Mouse (Mus musculus) adrenal gland, postnatal 25 days (tissue): Measurements from ENCODE around the gene Unc119b. TPM values are rescaled to one million over a fixed set of nuclear protein-coding genes. Genes with fewer than 3 reads are reported as not detected.
"Not testable (repeated sequence)": the region's sequence is repeated elsewhere in the genome, so short reads cannot be mapped to it uniquely, and the experiment has no call there.

ENCODE experiments used
- DNase-seq: peaks from one replicate; pipeline ENCODE4 v3.0.0; 2021; ENCODE audit warnings: mixed read lengths
- total RNA-seq: library from RNA; stranded (reverse); gene quantifications from 2 replicates; pipeline ENCODE4 v1.2.3, GENCODE M21; 2021

The Unc119b gene
- total RNA-seq, 1 experiment from 2014 or later = 36.2 TPM

GRCm38 (mm10) chr5:115133358-115134066, 1.3 kb downstream of the Unc119b start:
- DNase-seq = no peak

GRCm38 (mm10) chr5:115132465-115132864, 2.3 kb downstream of the Unc119b start:
- no peak for DNase-seq

DNA sequence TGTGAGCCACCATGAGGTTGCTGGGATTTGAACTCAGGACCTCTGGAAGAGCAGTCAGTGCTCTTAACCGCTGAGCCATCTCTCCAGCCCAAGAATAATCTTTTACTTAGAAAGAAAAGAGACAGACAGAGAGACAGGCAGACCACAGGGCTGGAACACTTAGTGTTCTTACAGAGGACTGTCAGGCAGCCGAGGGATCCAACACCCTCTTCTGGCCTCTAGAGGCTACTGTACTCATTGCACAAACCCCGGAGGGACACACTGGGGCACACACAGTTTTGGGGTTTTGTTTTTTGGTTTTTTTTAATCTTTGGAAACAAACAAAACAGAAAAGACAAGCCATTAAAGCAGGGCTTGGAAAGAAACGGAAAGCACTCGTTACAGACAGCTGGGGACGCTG, 5.4 kb downstream of the Unc119b start:
- no peak for DNase-seq

GRCm38 (mm10) chr5:115127421-115128179, 7.2 kb downstream of the Unc119b start:
- no peak for DNase-seq

DNA sequence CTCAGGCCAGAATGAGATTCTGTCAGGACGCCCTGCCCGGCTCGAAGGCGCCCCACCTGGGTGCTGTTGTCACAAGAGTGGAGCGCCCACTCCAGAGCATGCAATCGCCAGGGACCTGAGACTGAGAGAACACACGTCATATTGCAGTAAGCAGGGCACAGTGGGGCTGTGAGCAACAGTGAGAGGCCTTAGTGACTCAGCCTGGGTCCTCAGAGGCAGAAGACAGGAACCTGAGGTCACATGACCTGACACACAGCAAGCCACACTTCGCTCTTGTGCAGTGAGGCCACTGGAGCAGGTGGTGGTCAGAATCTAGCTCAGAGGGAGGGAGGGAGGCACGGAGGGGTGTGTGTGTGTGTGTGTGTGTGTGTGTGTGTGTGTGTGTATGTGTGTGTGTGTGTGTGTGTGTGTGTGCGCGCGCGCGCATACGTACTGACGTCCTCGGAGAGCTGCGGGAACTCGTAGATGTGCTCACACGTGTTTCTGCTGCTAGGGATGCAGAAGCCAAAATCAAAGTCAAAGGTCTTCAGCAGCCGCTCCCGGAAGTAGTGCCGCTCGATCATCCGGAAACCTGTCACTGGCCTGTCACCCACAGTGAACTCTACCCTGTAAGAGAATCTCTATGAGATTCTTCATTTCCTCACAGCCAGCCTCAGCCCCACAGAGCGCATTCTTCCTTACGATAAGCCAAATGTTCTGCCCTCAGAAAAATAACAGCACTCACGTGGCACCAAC, 8.0 kb downstream of the Unc119b start:
- DNase-seq = no peak

DNA sequence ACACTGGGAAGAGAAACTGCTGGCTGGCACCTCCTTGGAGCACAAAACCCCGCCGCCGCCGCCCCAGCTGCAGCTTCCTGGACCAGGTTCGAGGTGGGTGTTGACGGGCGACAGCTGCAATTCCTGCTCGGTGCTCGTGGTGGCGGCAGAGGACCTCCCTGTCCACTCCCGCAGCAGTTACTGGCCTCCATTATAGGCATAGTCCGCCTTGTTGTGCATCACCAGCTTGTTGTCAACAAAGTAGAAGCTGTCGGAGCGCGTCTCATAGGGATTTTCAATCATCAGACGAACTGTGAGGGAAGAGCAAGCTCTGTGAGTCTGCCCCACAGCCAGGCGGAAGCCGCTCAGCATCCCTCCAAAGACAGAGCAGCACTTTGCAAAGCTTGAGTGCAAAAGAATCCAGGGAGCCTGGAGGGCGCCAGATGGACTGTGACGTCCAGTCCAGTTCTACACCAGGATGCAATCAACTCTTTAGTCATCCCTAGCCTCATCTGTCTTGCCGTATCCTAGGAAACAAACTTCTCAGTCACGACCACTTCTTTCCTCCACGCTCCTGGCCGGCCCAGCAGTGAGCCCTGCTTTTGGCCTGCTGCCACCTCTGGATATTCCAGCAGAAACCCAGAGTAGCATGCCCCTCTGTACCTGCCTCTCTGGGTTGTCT, 9.4 kb downstream of the Unc119b start:
- DNase-seq = peak; percentile 82

DNA sequence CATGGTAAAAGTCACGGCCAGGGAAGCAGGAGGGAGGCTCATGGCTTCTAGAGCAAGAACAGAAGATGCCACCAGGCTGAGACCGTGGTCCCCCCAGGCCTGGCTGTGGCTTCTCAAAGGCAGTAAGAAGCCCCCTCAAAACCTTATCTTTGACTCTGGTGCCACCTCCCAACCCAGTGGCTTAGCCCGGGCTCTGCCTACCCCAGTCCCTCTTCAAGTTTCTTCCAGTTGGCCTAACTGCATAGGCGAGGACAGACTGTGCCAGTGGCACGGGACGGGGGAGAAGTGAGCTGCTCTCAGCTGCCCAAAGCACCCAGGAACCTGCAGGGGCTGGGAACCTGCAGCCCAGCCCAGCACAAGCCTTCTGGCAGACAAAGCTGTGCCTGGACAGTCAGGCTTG, 10.1 kb downstream of the Unc119b start:
- DNase-seq = no peak

DNA sequence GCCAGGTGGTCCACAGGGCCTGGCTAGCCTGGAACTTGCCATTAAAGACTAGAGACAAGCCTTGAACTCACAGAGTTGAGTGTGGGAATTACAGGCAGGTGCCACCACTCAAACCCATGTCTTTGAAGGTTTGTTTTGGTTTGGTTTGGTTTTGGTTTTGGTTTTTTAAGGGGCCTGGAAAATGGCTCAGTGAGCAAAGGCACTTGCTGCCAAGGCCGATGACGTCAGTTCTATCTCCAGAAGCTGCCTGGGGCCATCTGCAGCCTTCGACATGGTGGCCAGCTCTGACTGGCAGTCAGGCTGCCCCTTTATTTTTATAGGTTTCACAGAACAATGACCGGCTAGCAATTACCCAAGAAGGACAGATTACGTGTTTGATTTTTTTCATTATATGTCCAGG, 13.8 kb downstream of the Unc119b start:
- DNase-seq = no peak

DNA sequence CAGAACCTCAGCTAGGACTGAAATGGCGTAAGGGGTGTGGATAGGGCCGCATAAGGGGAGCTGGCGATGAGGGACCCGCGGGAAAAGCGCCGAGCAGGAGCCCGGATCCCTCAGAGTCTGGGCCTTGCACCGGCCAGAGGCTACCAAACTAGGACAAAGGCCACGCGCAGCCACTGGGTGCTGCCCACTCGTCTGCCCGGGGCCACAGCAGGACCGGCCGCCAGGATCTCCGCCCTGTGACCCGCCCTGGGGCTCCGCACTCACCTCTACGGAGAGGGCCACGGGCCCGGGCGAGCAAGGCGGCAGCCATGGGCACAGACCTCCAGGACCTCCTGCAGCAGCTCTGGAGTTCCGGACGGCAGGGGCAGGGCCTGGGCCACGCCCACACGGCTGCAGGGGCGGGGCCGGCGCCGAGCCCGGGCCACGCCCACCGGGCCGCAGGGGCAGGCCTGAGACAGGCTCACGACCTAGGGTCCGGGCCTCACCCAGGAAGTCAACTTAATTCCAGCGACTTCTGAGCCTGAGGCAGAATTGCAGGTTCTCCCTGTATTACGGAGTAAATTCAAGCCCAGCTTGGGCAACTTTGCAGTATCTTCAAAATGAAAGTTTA, 15.7 kb downstream of the Unc119b start, which contains the start of gene Acads:
Gene Acads (minus strand): TSS at position 386 of the 610 bp plus-strand sequence.
- DNase-seq = peak; percentile 87

- no peak for DNase-seq
These were observed 17.3 kb downstream of the Unc119b start for GRCm38 (mm10) chr5:115117467-115117866.

- no peak for DNase-seq
These were observed 18.3 kb downstream of the Unc119b start for GRCm38 (mm10) chr5:115116426-115116825.

GRCm38 (mm10) chr5:115114501-115114900, 20.3 kb downstream of the Unc119b start:
- no peak for DNase-seq

DNA sequence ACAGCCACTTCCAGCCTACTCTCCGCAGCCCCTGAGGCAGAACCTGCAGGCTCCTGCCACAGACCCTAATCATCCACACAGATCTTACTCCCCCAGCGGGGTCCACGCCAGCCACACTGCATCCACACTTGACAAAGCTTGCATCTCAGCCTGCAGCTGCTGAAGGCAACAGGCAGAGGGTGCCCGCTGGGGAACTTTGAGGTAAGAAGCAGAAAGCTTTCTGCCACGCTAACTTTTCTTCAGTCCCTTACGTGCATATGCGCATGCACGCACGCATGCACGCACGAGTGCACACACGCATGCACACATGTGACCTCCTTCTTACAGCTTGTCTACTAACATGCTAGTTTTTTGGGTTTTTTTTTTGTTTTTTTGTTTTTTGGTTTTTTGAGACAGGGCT, 21.5 kb downstream of the Unc119b start:
- no peak for DNase-seq

- DNase-seq = no peak
These were observed 23.6 kb downstream of the Unc119b start for GRCm38 (mm10) chr5:115111156-115111555.

DNA sequence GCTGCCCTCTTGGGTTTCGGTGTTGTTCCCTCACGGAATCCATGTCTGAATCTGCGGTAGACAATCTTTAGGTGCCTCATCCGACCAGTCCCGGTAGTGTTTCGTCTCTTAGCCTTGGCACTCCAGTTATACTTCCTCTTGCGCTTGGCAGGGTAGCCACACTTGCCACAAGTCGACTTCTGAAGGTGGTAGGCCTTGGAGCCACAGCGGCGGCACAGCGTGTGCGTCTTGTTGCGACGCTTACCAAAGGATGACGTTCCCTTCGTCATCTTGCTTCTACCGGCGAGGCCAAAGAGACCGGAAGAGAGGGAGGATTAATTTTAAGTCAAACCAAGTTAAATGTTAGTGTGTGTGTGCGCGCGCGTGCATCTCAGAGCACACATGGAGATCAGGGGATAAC, 31.5 kb downstream of the Unc119b start:
- DNase-seq = not testable (repeated sequence)

GRCm38 (mm10) chr5:115102231-115102630, 32.5 kb downstream of the Unc119b start:
- no peak for DNase-seq

- no peak for DNase-seq
These were observed 34.3 kb downstream of the Unc119b start for GRCm38 (mm10) chr5:115100473-115100872.

- DNase-seq = peak; percentile 60
These were observed 34.8 kb downstream of the Unc119b start for GRCm38 (mm10) chr5:115099991-115100390.

GRCm38 (mm10) chr5:115099530-115099929, 35.2 kb downstream of the Unc119b start:
- DNase-seq = no peak

DNA sequence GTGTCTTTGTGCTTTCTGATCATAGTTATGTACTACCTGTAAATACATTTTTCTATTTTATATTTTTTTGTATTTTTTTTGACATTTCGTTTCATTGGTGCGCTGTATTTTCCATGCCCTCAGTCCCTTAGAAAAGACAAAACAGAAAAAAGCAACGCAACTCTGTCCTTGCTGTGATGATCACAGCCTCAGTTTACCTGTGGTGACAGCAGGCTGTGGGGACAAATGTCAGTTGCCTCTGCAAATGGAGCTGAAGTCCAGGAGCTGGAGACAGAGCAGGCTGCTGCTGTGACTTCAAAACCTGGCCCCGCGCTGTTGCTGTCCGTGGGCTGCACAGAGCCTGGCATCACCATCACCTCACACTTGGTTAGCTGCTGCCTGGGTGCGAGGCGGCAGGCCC, 36.6 kb downstream of the Unc119b start, which contains the start of gene Gm10401:
Gene Gm10401 (minus strand): TSS at position 101 of the 400 bp plus-strand sequence.
- no peak for DNase-seq

DNA sequence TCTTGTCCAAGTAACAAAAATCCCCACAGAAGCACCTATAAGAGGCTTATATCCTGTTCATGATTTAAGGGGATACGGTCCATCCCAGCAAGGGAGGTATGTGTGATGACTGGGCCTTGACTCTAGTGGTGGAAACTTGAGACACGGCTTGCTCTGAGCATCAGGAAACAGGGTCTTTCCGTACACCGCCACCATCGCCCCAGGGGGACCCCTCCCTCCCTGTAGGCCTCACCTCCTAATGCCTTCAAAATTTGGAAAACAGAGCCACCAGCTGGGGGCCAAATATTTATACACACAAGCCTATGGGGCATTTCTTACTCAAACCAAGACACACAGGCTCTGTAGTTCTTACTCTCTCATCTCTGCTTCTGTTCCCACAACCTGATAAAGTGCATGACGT, 43.0 kb downstream of the Unc119b start:
- no peak for DNase-seq

DNA sequence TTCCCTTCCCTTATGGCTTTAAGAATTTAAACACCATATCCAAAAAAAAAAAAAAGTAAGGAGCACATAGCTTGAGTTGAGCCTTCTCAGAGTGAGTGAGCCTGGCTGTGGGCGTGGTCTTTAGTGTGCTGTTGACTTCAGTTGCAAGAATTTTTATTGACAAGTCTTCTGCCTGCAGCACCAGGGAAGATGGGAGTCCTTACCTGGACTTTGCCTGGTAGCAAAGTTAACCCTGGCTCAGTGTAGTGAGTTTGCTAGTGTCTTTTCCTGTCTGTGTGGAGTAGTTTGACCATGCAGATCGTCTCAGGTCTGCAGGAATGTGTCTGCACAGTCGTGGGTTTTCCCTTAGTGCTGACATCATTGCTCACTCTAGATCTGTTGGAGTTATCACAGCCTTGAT, 43.8 kb downstream of the Unc119b start:
- no peak for DNase-seq
